8 mouse cellular contexts compared by ENCODE assay signal in genomic region chr1:72869681-72870614, GRCm38 (mm10). TPM values are rescaled to one million over a fixed set of nuclear protein-coding genes. Genes with fewer than 3 reads are reported as not detected.
DNase-seq lines count a peak whose midpoint lies in the region; ATAC-seq and TF ChIP-seq lines count a peak whose summit lies in the region.

No protein-coding gene starts in this region.

- no peaks in the 10 kb centered on the region for H3K4me1 ChIP-seq in ES-Bruce4 (ENCODE audit: control insufficient read depth, insufficient read depth, low read length)
- peaks cover 6% of the 10 kb centered on the region; the same call in 1 of the 2 replicates for H3K4me1 ChIP-seq in brown adipose tissue, adult 24 weeks (ENCODE audit: control insufficient read depth, insufficient read depth, insufficient read length, low read length)
- peaks cover 58% of the 10 kb centered on the region for H3K4me1 ChIP-seq in forebrain, embryonic 15.5 days
- peaks cover 57% of the 10 kb centered on the region for H3K4me1 ChIP-seq in lung, embryonic 15.5 days

- H3K4me3 ChIP-seq in ES-Bruce4 (ENCODE audit: low read depth, low read length): peak overlapping the region; percentile 55
- peak overlapping the region; percentile 44 for H3K4me3 ChIP-seq in brown adipose tissue, adult 24 weeks (ENCODE audit: insufficient read depth, low read depth, low read length)
- H3K4me3 ChIP-seq in forebrain, embryonic 15.5 days: peak overlapping the region; percentile 57
- H3K4me3 ChIP-seq in lung, embryonic 15.5 days: peak overlapping the region; percentile 54

- TF ChIP-seq CTCF in ES-Bruce4 (IDR thresholded peaks at IDR 0.05; ENCODE audit: low read depth, low read length): no peak

- TF ChIP-seq POLR2A in ES-Bruce4 (IDR thresholded peaks at IDR 0.05; ENCODE audit: insufficient read depth, low read length): no peak

- no peaks in the 10 kb centered on the region for H3K36me3 ChIP-seq in ES-Bruce4 (ENCODE audit: control insufficient read depth, insufficient read depth, low read length, poor library complexity, severe bottlenecking)
- H3K36me3 ChIP-seq in forebrain, embryonic 15.5 days: no peaks in the 10 kb centered on the region
- no peaks in the 10 kb centered on the region for H3K36me3 ChIP-seq in lung, embryonic 15.5 days

- intact Hi-C loops in heart, postnatal 14 days (cut with DNase I): loop anchor here (5.0 to 10.0 kb wide), 3 partner anchors 495 to 867 kb away; no protein-coding TSS in a partner anchor

- 5% methylated on average over 22 of the region's 22 CpGs for WGBS in forebrain, embryonic 15.5 days
- 7% methylated on average over 22 of the region's 22 CpGs for WGBS in lung, embryonic 15.5 days

- no peak overlapping the region for H3K27ac ChIP-seq in ES-Bruce4 (ENCODE audit: insufficient read depth, low read length)
- peak overlapping the region; percentile 83 for H3K27ac ChIP-seq in brown adipose tissue, adult 24 weeks (replicated peaks; ENCODE audit: low read depth, low read length)
- H3K27ac ChIP-seq in forebrain, embryonic 15.5 days (replicated peaks): peak overlapping the region; percentile 81
- H3K27ac ChIP-seq in lung, embryonic 15.5 days: peak overlapping the region; percentile 54

- no peak for TF ChIP-seq EP300 in ES-Bruce4 (IDR thresholded peaks at IDR 0.05; ENCODE audit: insufficient read depth, low read depth, low read length)

- peaks cover 11% of the 10 kb centered on the region for H3K27me3 ChIP-seq in ES-Bruce4 (ENCODE audit: control insufficient read depth, insufficient read depth, low read length, poor library complexity, severe bottlenecking)
- H3K27me3 ChIP-seq in forebrain, embryonic 15.5 days: no peaks in the 10 kb centered on the region
- peaks cover 26% of the 10 kb centered on the region; the same call in 1 of the 2 replicates for H3K27me3 ChIP-seq in lung, embryonic 15.5 days

- H3K9me3 ChIP-seq in ES-Bruce4 (replicated peaks; ENCODE audit: control insufficient read depth, insufficient read depth, low read length, poor library complexity, severe bottlenecking): no peaks in the 10 kb centered on the region
- no peaks in the 10 kb centered on the region for H3K9me3 ChIP-seq in forebrain, embryonic 15.5 days
- no peaks in the 10 kb centered on the region for H3K9me3 ChIP-seq in lung, embryonic 15.5 days

- peak; percentile 70 to 72 for DNase-seq in heart, postnatal 14 days
- peak; percentile 94 to 95 for DNase-seq in kidney, postnatal 36 days
- peak; percentile 65 for DNase-seq in ovary, postnatal 14 days (ENCODE audit: low spot score)
- peak; percentile 32 to 50 for DNase-seq in thymus, postnatal 36 days

- ATAC-seq in forebrain, embryonic 15.5 days (replicated peaks): no peak
- ATAC-seq in lung, embryonic 15.5 days (ENCODE audit: borderline replicate concordance, extremely low read depth, low FRiP score, low TSS enrichment): peak; percentile 41

- no peak overlapping the region for H3K9ac ChIP-seq in ES-Bruce4 (ENCODE audit: low read depth, poor library complexity, severe bottlenecking)
- H3K9ac ChIP-seq in forebrain, embryonic 15.5 days (replicated peaks): peak overlapping the region; percentile 57
- peak overlapping the region; percentile 12 for H3K9ac ChIP-seq in lung, embryonic 15.5 days

- peak overlapping the region; percentile 98 for H3K4me2 ChIP-seq in forebrain, embryonic 15.5 days (replicated peaks)
- H3K4me2 ChIP-seq in lung, embryonic 15.5 days: peak overlapping the region; percentile 84

RNA-seq across cellular contexts. Expression of gene Igfbp5, which starts 4.7 kb away (rescaled TPM):
- 0.99 TPM in 2 replicates for polyA plus RNA-seq in ES-Bruce4 (2011; ENCODE audit: insufficient read depth, insufficient read length, low read depth, missing spikeins)
- polyA plus RNA-seq in brown adipose tissue, adult 24 weeks (2012; ENCODE audit: insufficient read depth, insufficient read length, missing spikeins): 55.5 and 82.6 TPM in 2 replicates
- polyA plus RNA-seq in forebrain, embryonic 15.5 days (2015; fragmentation: Nextera tagmentation; extraction: Ambion mirVana): 22.0 and 24.4 TPM in 2 replicates
- 100 to 1,000 TPM; 139 to 161 TPM for total RNA-seq in heart, postnatal 14 days (2021)
- 72.0 and 76.7 TPM in 2 replicates for polyA plus RNA-seq in lung, embryonic 15.5 days (2015; fragmentation: Nextera tagmentation; extraction: Ambion mirVana)

RNA-seq across cellular contexts. Expression of gene Igfbp2, which starts 45.6 kb away (rescaled TPM):
- 537 and 588 TPM in 2 replicates for polyA plus RNA-seq in ES-Bruce4 (2011; ENCODE audit: insufficient read depth, insufficient read length, low read depth, missing spikeins)
- 1.1 TPM in 1 of 2 replicates, not detected in the other for polyA plus RNA-seq in brown adipose tissue, adult 24 weeks (2012; ENCODE audit: insufficient read depth, insufficient read length, missing spikeins)
- polyA plus RNA-seq in forebrain, embryonic 15.5 days (2015; fragmentation: Nextera tagmentation; extraction: Ambion mirVana): 336 and 343 TPM in 2 replicates
- total RNA-seq in heart, postnatal 14 days (2021): 1 to 10 TPM; 1.1 to 1.3 TPM
- polyA plus RNA-seq in lung, embryonic 15.5 days (2015; fragmentation: Nextera tagmentation; extraction: Ambion mirVana): 344 and 357 TPM in 2 replicates

Comparison
In these comparisons a context has a peak if more than half of its experiments do, and no peak if none do; other contexts are left out.
1. DNase-seq: peak in every context shown above with its lines; median percentile 94 in kidney, postnatal 36 days; 71 in heart, postnatal 14 days; 65 in ovary, postnatal 14 days; 41 in thymus, postnatal 36 days.
2. RNA of gene Igfbp5, which starts 4.7 kb away (polyA plus RNA-seq): 55.5 to 82.6 TPM in brown adipose tissue, adult 24 weeks, 72.0 to 76.7 TPM in lung, embryonic 15.5 days and 22.0 to 24.4 TPM in forebrain, embryonic 15.5 days; 0.99 TPM in ES-Bruce4; every median in the first group is over 10 times any median in the second.
3. RNA of gene Igfbp2, which starts 45.6 kb away (polyA plus RNA-seq): 537 to 588 TPM in ES-Bruce4, 344 to 357 TPM in lung, embryonic 15.5 days and 336 to 343 TPM in forebrain, embryonic 15.5 days; 1.1 TPM in brown adipose tissue, adult 24 weeks; every median in the first group is over 100 times any median in the second.
4. Peak in every context shown above with its lines, with median percentiles within 50 percentile points of each other: H3K4me3 ChIP-seq.